Mouse (Mus musculus): ENCODE measurements around the gene Rarb.

Rarb gene

GRCm38 (mm10) chr14:16525137-16525924 is 293.6 kb downstream of the Rarb start:
- DNase-seq, result no peak

GRCm38 (mm10) chr14:16522852-16523251 is 296.1 kb downstream of the Rarb start:
- no peak for DNase-seq

GRCm38 (mm10) chr14:16519588-16520167 is 299.3 kb downstream of the Rarb start:
- DNase-seq, result no peak

- no peak for DNase-seq
Measured at GRCm38 (mm10) chr14:16517958-16518357, 301.0 kb downstream of the Rarb start.

- no peak for DNase-seq
Measured at GRCm38 (mm10) chr14:16515731-16516130, 303.2 kb downstream of the Rarb start.

GRCm38 (mm10) chr14:16510574-16510973 is 308.4 kb downstream of the Rarb start:
- no peak for DNase-seq

- no peak for DNase-seq
Measured at GRCm38 (mm10) chr14:16509825-16510224, 309.1 kb downstream of the Rarb start.

- DNase-seq, result no peak
Measured at GRCm38 (mm10) chr14:16508760-16509159, 310.2 kb downstream of the Rarb start.

- DNase-seq, result no peak
Measured at GRCm38 (mm10) chr14:16497226-16497661, 321.7 kb downstream of the Rarb start.

GRCm38 (mm10) chr14:16483656-16484380 is 335.1 kb downstream of the Rarb start:
- DNase-seq, result peak; percentile 16

- no peak for DNase-seq
Measured at GRCm38 (mm10) chr14:16480621-16481020, 338.3 kb downstream of the Rarb start.

GRCm38 (mm10) chr14:16479521-16479920 is 339.4 kb downstream of the Rarb start:
- DNase-seq, result no peak

GRCm38 (mm10) chr14:16478606-16479323 is 340.2 kb downstream of the Rarb start:
- no peak for DNase-seq

GRCm38 (mm10) chr14:16448269-16448987 is 370.5 kb downstream of the Rarb start:
- DNase-seq, result no peak

GRCm38 (mm10) chr14:16447587-16447986 is 371.4 kb downstream of the Rarb start:
- DNase-seq, result no peak

GRCm38 (mm10) chr14:16444859-16445258 is 374.1 kb downstream of the Rarb start:
- DNase-seq, result no peak

- DNase-seq, result no peak
Measured at GRCm38 (mm10) chr14:16439385-16440126, 379.4 kb downstream of the Rarb start.

GRCm38 (mm10) chr14:16437386-16437785 is 381.6 kb downstream of the Rarb start:
- DNase-seq, result no peak

- DNase-seq, result peak; percentile 60
Measured at GRCm38 (mm10) chr14:16434396-16435171, 384.4 kb downstream of the Rarb start.

- no peak for DNase-seq
Measured at GRCm38 (mm10) chr14:16433206-16433605, 385.8 kb downstream of the Rarb start.

GRCm38 (mm10) chr14:16432550-16432949 is 386.4 kb downstream of the Rarb start:
- no peak for DNase-seq

Data from cerebellum, adult 8-10 months (tissue).